Mouse (Mus musculus): ENCODE results near the gene Gm49380.

DNA sequence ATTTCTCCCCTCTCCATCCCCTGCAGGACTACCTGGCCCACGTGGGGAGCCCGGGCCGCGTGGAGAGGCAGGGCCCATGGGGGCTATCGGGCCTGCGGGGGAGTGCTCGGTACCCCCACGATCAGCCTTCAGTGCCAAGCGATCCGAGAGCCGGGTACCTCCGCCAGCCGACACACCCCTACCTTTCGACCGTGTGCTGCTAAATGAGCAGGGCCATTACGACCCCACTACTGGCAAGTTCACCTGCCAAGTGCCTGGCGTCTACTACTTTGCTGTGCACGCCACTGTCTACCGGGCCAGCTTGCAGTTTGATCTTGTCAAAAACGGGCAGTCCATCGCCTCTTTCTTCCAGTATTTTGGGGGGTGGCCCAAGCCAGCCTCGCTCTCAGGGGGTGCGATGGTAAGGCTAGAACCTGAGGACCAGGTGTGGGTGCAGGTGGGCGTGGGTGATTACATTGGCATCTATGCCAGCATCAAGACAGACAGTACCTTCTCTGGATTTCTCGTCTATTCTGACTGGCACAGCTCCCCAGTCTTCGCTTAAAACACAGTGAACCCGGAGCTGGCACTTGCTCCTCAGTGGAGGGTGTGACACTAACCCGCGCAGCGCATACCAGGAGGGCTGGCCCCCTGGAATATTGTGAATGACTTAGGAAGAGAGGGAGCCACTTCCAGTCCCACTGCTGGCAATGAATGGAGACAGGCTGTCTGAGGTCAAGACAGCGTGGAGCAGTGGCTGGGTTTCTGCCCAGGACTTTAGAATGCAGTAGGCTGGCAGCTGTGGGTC, 4.8 kb downstream of the Gm49380 start:
- TF ChIP-seq POLR2A (IDR thresholded peaks at IDR 0.05; ENCODE audit: control insufficient read depth in 1 of 2, insufficient read depth in 1 of 2, low read depth in 1 of 2, low read length in 2 of 2, poor library complexity in 1 of 2), result no peak
- TF ChIP-seq MYC (IDR thresholded peaks at IDR 0.05; ENCODE audit: low read depth, low read length), result no peak
- no peak for TF ChIP-seq CHD2 (IDR thresholded peaks at IDR 0.05; ENCODE audit: low read length)
- TF ChIP-seq HCFC1 (IDR thresholded peaks at IDR 0.05; ENCODE audit: low read depth, low read length), result no peak
- no peak for TF ChIP-seq CTCF (IDR thresholded peaks at IDR 0.05 in 2 of 3, conservative IDR thresholded peaks at IDR 0.05 in 1 of 3; ENCODE audit: control insufficient read depth in 1 of 3, insufficient read depth in 1 of 3, low read depth in 2 of 3, low read length in 3 of 3, poor library complexity in 1 of 3, severe bottlenecking in 1 of 3)
- TF ChIP-seq EP300 (IDR thresholded peaks at IDR 0.05; ENCODE audit: low read depth in 1 of 2, low read length in 2 of 2), result no peak
- no peak for TF ChIP-seq MYB (IDR thresholded peaks at IDR 0.05; ENCODE audit: low read depth, low read length)
- no peak for TF ChIP-seq ZC3H11A (IDR thresholded peaks at IDR 0.05; ENCODE audit: low read depth, low read length)
- no peak for TF ChIP-seq NELFE (IDR thresholded peaks at IDR 0.05; ENCODE audit: low read depth, low read length)
- no peak for TF ChIP-seq MAZ (IDR thresholded peaks at IDR 0.05; ENCODE audit: low read depth, low read length)
- no peak for TF ChIP-seq E2F4 (IDR thresholded peaks at IDR 0.05; ENCODE audit: borderline replicate concordance, low read depth, low read length)
